Mouse (Mus musculus): ENCODE results near the gene Gm11444.

DNA sequence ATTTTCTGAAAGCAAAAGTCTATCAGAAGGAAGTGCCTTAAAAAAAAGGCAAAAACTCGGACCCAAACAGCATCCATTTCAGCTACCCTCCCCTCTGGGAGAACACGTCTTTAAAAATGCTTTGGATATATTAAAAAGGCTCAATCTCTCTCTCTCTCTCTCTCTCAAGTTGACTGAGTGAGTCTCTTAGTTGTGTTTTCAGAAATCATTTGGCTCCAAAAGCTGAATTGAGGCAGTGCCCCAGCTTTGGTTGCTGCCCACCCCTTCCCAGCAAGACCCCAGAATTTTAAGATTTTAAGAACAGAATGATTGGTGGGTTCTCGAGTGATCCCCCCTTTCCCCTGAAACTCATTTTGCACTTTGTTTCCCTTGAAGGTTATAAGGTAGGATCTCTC, 44.0 kb upstream of the Gm11444 start:
- TF ChIP-seq CTCF (IDR thresholded peaks at IDR 0.05; ENCODE audit: borderline replicate concordance, insufficient read depth, low read length) = no peak
- no peak for TF ChIP-seq POLR2A (IDR thresholded peaks at IDR 0.05; ENCODE audit: low read depth, low read length)
